Mouse (Mus musculus) limb, embryonic 15.5 days (tissue): ENCODE data around the gene Miox. TPM values are rescaled to one million over a fixed set of nuclear protein-coding genes. Genes with fewer than 3 reads are reported as not detected.

Source experiments
- ATAC-seq: fragments of 200-750 bp; cut with Nextera tagmentation; 2 replicates; pipeline ENCODE4 v1.8.0; 2017; ENCODE audit warnings: low read depth, moderate TSS enrichment; ENCODE audit not compliant: insufficient number of reproducible peaks, low FRiP score, low TSS enrichment
- H3K27ac ChIP-seq: fragments of 300-500 bp; sonication (generic); 2 replicates; pipeline ENCODE4 v1.5.1; 2015; ENCODE audit warnings: moderate library complexity, mild to moderate bottlenecking, inconsistent platforms
- H3K27me3 ChIP-seq: fragments of 300-500 bp; sonication (generic); 2 replicates; pipeline ENCODE4 v1.6.1; 2015; ENCODE audit warnings: inconsistent platforms
- H3K36me3 ChIP-seq: fragments of 300-500 bp; sonication (generic); 2 replicates; pipeline ENCODE4 v1.6.1; 2015; ENCODE audit warnings: inconsistent platforms
- H3K4me1 ChIP-seq: fragments of 300-500 bp; sonication (generic); 2 replicates; pipeline ENCODE4 v1.6.1; 2015; ENCODE audit warnings: inconsistent platforms
- H3K4me2 ChIP-seq: fragments of 300-500 bp; sonication (generic); 2 replicates; pipeline ENCODE4 v1.6.1; 2015; ENCODE audit warnings: mild to moderate bottlenecking, inconsistent platforms
- H3K4me3 ChIP-seq: fragments of 300-500 bp; sonication (generic); 2 replicates; pipeline ENCODE4 v1.5.1; 2015; ENCODE audit warnings: mild to moderate bottlenecking, inconsistent platforms
- H3K9ac ChIP-seq: fragments of 300-500 bp; sonication (generic); 2 replicates; pipeline ENCODE4 v1.6.1; 2015; ENCODE audit warnings: inconsistent platforms
- H3K9me3 ChIP-seq: fragments of 300-500 bp; sonication (generic); 2 replicates; pipeline ENCODE4 v1.6.1; 2016; ENCODE audit warnings: inconsistent platforms
- WGBS: fragments of 180-500 bp; shearing (Covaris S2); methylation state at CpG from one replicate; pipeline ENCODE4 v1.1.7; 2015; 5-methylcytosine and 5-hydroxymethylcytosine counted together
- polyA plus RNA-seq: library from polyadenylated mRNA; unstranded; fragments of >200 nt; fragmentation: Nextera tagmentation; extraction: Ambion mirVana; gene quantifications from 2 replicates; pipeline ENCODE4 v1.2.1, GENCODE M21; 2015

Gene Miox
- polyA plus RNA-seq, 1 experiment from 2014 or later = not detected

DNA sequence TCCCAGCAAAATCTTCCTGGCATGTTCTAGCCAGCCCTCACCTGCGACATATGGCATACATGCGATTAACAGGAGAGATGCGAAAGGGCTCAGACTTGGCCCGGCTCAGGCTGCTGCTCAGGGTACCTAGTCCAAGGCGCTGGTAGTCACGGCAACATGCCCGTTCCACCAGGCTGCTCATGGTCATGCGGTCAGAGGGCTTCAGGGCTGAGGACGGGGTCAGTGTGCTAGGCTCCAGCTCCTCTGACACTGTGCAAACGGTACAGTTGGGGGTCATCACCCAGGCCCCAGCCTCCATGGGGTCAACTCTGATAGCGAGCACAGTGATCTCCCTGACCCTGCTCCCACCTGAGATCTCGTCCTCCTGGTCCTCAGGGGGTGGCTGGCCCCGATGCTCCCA is 34.0 kb upstream of the Miox start:
- no peak overlapping the region for H3K9ac ChIP-seq
- no peaks in the 10 kb centered on the region for H3K27me3 ChIP-seq
- no peak for ATAC-seq
- no peaks in the 10 kb centered on the region for H3K4me1 ChIP-seq
- no peak overlapping the region for H3K4me2 ChIP-seq
- H3K36me3 ChIP-seq = peaks cover 90% of the 10 kb centered on the region
- WGBS = 91% methylated on average over 13 of the region's 13 CpGs
- H3K27ac ChIP-seq = no peak overlapping the region
- no peaks in the 10 kb centered on the region for H3K9me3 ChIP-seq
- H3K4me3 ChIP-seq = no peak overlapping the region

DNA sequence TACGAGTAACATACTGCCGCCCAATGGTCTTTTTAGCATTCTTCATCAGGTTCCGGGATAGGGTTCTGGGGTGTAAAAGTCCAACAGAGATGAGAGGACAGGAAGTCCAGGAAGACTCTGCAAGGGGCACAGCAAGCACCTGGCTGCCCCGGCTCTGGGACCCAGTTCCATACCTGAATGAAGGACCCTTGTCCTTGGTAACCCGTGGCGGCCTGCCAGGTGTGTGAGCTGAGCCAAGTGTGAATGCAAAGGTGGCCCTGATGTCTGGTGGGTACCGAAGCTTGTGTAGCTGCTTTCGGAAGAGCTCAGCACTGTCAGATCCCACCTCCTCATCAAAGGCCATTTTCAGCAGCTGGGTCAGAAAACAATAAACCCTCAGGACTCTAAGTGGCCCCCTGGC is 33.6 kb upstream of the Miox start:
- no peak overlapping the region for H3K9ac ChIP-seq
- peaks cover 90% of the 10 kb centered on the region for H3K36me3 ChIP-seq
- H3K4me1 ChIP-seq = no peaks in the 10 kb centered on the region
- H3K27ac ChIP-seq = no peak overlapping the region
- 95% methylated on average over 8 of the region's 8 CpGs for WGBS
- H3K4me3 ChIP-seq = no peak overlapping the region
- H3K27me3 ChIP-seq = no peaks in the 10 kb centered on the region
- H3K4me2 ChIP-seq = no peak overlapping the region
- no peak for ATAC-seq
- H3K9me3 ChIP-seq = no peaks in the 10 kb centered on the region

DNA sequence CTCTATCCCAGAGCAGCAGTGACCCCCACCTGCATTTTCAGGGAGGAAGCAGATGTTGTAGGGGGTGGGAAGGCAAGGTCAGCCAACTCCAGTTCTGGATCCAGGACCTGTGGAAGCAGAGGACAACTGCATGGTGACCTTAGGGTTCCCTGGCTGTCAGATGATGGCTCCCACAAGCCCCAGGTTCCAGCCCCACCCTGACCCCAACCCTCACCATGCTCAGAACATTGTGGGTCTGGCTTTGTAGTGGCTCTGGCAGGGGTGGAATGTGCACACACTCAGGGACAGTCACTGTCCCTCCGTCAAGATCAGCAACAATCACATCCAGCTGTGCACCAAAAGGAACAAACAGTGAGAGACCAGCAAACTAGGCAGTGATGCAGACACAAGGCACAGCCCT is 28.2 kb upstream of the Miox start:
- peaks cover 64% of the 10 kb centered on the region for H3K36me3 ChIP-seq
- H3K9ac ChIP-seq = no peak overlapping the region
- no peak overlapping the region for H3K4me3 ChIP-seq
- H3K4me2 ChIP-seq = no peak overlapping the region
- peaks cover 7% of the 10 kb centered on the region; the same call in 1 of the 2 replicates for H3K4me1 ChIP-seq
- H3K27ac ChIP-seq = no peak overlapping the region
- no peak for ATAC-seq
- H3K9me3 ChIP-seq = no peaks in the 10 kb centered on the region
- H3K27me3 ChIP-seq = no peaks in the 10 kb centered on the region
- 46% methylated on average over 1 of the region's 1 CpGs for WGBS

DNA sequence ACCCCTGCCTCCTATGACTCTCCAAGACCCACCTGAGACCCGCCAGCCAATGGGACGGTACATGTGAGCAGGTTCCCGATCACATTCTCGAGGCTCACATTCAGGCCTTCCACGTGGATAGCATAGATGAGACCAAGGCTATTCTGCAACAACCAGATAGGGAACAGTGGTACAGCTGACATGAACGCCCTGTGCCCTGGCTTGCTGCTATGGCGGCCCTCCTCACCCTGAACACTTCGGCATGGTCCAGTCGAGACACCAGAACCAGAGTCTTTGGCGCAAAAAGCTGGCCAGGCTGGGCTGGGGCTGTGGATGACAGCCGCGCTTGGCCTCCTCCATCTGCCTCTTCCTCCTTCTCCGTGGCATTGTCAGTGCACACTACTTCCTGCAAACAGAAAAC is 26.7 kb upstream of the Miox start:
- H3K9me3 ChIP-seq = no peaks in the 10 kb centered on the region
- no peak overlapping the region for H3K27ac ChIP-seq
- no peak for ATAC-seq
- no peaks in the 10 kb centered on the region for H3K27me3 ChIP-seq
- no peak overlapping the region for H3K9ac ChIP-seq
- no peak overlapping the region for H3K4me2 ChIP-seq
- peaks cover 49% of the 10 kb centered on the region for H3K36me3 ChIP-seq
- H3K4me3 ChIP-seq = no peak overlapping the region
- H3K4me1 ChIP-seq = peaks cover 16% of the 10 kb centered on the region
- WGBS = 91% methylated on average over 13 of the region's 13 CpGs

DNA sequence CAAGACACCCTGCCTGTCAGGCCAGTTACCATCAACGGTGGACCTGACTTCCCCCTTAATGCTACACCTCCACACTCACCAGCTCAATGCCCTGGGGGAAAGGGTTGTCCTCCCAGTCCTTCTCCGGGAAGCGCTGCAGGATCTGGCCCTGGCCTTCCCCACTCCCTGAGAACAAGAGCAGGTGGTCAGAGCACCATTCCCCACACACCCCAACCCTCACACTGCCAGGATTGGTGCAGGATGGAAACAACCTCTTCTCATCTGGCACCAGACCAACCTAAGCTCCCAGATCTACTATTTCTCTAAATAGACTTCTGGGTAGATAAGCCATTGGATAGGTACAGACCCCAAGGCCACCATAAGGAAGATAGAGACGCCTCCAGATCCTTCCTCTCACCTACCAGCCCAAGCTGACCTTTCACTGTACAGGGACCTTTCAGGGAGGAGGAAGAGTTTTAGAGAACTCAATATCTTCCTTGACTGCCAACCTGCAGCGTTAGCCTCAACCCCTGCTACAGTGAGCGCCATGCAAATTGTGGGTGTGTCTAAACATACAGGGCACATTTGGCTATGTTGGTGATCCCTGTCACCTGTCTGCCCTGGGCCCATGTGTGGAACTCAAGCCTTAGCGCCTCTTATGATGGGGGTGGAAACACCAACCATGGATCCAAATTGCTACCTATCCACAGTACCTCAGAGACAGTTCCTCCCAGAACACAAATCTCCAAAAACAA is 25.6 kb upstream of the Miox start:
- ATAC-seq = no peak
- 80% methylated on average over 7 of the region's 7 CpGs for WGBS
- H3K27ac ChIP-seq = no peak overlapping the region
- H3K27me3 ChIP-seq = no peaks in the 10 kb centered on the region
- no peak overlapping the region for H3K4me2 ChIP-seq
- no peak overlapping the region for H3K9ac ChIP-seq
- peaks cover 38% of the 10 kb centered on the region for H3K36me3 ChIP-seq
- no peaks in the 10 kb centered on the region for H3K9me3 ChIP-seq
- no peak overlapping the region for H3K4me3 ChIP-seq
- H3K4me1 ChIP-seq = peaks cover 27% of the 10 kb centered on the region

DNA sequence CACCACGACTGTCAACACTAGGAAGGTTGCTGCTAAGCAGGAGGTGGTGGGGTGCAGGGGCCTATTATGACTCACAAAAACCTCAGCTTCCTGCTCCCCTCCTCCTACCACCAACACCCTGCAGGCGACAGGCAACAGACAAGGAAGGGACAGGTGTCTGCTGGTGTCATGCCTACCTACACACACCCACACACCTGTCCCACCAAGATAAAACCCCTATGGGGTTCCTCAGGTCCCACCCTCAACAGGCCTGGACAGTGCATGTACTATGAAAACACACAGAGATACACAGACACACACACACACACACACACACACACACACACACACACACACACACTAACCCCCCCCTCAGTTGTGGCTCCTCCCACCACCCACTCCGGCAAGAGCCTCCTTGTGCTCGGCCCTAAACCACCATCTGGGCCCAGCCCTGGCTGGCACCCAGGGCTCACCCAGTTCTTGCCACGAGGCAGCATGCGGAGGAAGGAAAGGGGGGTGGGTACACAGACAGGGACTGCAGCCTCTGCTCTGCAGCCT is 24.2 kb upstream of the Miox start:
- H3K9ac ChIP-seq = 0 out of 2 replicates have a peak overlapping the region, but pooled peaks have one; percentile 20
- H3K27me3 ChIP-seq = no peaks in the 10 kb centered on the region
- no peak for ATAC-seq
- no peak overlapping the region for H3K27ac ChIP-seq
- H3K4me2 ChIP-seq = no peak overlapping the region
- WGBS = 60% methylated on average over 6 of the region's 6 CpGs
- H3K4me3 ChIP-seq = no peak overlapping the region
- H3K36me3 ChIP-seq = peaks cover 23% of the 10 kb centered on the region
- no peaks in the 10 kb centered on the region for H3K9me3 ChIP-seq
- H3K4me1 ChIP-seq = peaks cover 36% of the 10 kb centered on the region

DNA sequence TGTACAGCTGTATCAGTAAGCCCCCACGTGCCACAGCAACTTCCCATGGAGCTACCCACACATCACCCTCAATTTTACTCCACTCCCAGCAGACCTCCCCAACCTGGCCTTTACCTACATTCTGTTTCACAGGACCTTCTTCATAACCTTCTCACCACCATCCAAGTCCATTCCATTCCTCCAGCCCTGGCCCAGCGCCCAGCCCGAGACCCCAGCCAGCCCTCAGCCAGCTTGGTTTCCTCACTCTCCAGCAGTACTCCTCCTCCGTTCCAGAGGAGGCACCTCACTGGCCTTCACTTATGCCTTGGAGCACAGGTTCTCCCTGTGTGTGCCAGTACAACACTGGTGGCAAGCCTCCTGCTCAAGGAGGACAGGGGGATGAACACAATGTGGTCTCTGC is 20.8 kb upstream of the Miox start:
- H3K36me3 ChIP-seq = no peaks in the 10 kb centered on the region
- 75% methylated on average over 4 of the region's 4 CpGs for WGBS
- peak overlapping the region; percentile 74; the same call in 1 of the 2 replicates for H3K4me2 ChIP-seq
- 0 out of 2 replicates have a peak overlapping the region, but pooled peaks have one; percentile 2 for H3K4me3 ChIP-seq
- H3K4me1 ChIP-seq = peaks cover 41% of the 10 kb centered on the region
- no peaks in the 10 kb centered on the region for H3K27me3 ChIP-seq
- H3K27ac ChIP-seq = no peak overlapping the region
- ATAC-seq = no peak
- H3K9ac ChIP-seq = no peak overlapping the region
- no peaks in the 10 kb centered on the region for H3K9me3 ChIP-seq

DNA sequence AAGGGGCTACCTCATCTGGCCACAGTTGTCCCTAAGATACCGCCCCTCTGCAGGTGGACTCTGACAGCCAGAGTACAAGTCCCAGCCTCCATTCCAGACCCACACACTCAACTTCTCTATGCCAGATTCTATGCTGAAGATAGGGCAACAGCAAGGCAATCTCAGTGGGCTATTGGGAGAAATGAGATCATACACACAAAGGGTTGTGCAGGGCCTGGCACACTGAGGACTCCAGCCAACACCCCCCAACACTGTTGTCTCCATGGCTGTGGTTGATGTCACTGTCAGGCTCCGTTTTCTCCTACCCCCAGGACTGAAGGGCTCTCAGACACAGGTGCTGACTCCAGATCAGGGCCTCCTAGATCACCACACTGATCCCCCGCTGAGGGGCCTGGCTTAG is 20.1 kb upstream of the Miox start:
- no peaks in the 10 kb centered on the region for H3K36me3 ChIP-seq
- no peaks in the 10 kb centered on the region for H3K9me3 ChIP-seq
- peak overlapping the region; percentile 74 for H3K4me2 ChIP-seq
- no peak overlapping the region for H3K27ac ChIP-seq
- H3K4me1 ChIP-seq = peaks cover 41% of the 10 kb centered on the region
- WGBS = 29% methylated on average over 3 of the region's 3 CpGs
- H3K27me3 ChIP-seq = no peaks in the 10 kb centered on the region
- H3K9ac ChIP-seq = peak overlapping the region; percentile 87
- peak overlapping the region; percentile 98 for H3K4me3 ChIP-seq
- no peak for ATAC-seq

DNA sequence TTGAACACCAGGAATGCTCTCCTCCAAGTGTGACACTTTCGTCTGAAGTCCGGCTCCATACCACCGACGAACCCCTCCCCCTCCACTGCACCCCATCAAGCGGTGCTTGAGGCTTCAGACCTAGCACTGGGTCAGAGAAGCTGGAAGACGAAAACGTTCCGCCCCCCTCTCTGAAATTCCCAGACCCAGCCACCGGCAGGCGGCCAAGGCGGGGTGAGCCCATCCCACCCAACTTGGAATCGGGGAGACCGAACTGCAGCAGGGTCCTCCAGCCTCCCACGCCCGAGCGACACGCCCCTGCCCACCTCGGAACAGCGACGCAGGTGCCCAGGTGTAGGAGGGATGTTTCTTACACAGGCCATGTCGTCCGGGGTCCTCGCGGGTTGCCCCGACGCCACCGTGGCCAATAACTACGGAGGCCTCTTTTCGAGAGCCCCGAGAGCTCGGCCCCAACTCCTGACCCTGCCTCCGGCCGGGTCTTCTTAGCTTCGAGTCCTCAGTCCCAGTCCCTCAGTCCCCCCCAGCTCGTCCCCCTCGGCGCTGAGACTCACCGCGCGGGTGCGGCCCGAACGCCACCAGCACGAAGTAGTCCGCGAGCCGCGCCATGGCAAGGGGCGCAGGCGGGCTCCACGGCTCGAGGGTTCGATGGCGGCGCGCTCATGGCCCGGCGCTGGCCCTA is 19.5 kb upstream of the Miox start:
- peak; percentile 26 for ATAC-seq
- H3K4me3 ChIP-seq = peak overlapping the region; percentile 98
- H3K36me3 ChIP-seq = no peaks in the 10 kb centered on the region
- H3K9me3 ChIP-seq = no peaks in the 10 kb centered on the region
- WGBS = under 1% methylated on average over 58 of the region's 58 CpGs
- peaks cover 41% of the 10 kb centered on the region for H3K4me1 ChIP-seq
- H3K9ac ChIP-seq = peak overlapping the region; percentile 87
- H3K27ac ChIP-seq = peak overlapping the region; percentile 80
- peak overlapping the region; percentile 74 for H3K4me2 ChIP-seq
- H3K27me3 ChIP-seq = no peaks in the 10 kb centered on the region

DNA sequence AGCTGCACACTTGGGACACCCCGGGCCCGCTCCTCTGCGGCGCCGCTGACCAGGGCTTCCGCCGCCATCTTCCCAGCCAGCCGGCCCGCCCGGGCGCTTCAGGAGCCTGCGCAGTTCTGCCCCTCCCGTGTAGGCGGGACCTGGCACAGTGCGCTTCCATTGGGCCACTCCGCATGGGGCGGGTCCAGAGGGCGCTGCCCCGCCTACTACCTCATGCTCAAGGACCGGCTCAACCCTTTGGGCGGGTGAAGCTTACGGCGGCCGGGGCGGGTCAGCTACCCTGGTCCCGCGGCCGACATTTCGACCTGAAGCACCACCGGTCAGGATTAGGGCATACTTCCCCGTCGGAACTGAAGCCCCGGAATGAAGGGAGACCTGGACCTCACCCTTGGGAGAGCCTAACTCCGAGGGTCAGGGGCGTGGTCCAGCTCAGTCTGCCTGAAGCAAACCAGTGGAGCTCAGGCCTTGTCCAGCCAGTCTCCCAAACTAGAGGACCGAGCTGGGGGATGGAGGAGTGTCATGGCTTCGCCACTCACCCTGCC is 18.9 kb upstream of the Miox start, which contains the start of gene Sbf1:
TSS of gene Sbf1 (minus strand) at position 122 of the 542 bp plus-strand sequence.
- H3K4me2 ChIP-seq = peak within 1 kb of the TSS; percentile 74
- peak within 1 kb of the TSS; percentile 80 for H3K27ac ChIP-seq
- H3K4me3 ChIP-seq = peak within 1 kb of the TSS; percentile 98
- H3K9me3 ChIP-seq = no peaks in the 10 kb centered on the region
- H3K4me1 ChIP-seq = peaks cover 40% of the 10 kb centered on the region
- H3K27me3 ChIP-seq = no peaks in the 10 kb centered on the region
- H3K36me3 ChIP-seq = no peaks in the 10 kb centered on the region
- under 1% methylated on average over 37 of the region's 37 CpGs for whole genome bisulfite sequencing
- H3K9ac ChIP-seq = peak within 1 kb of the TSS; percentile 87
- ATAC-seq = peak; percentile 99

DNA sequence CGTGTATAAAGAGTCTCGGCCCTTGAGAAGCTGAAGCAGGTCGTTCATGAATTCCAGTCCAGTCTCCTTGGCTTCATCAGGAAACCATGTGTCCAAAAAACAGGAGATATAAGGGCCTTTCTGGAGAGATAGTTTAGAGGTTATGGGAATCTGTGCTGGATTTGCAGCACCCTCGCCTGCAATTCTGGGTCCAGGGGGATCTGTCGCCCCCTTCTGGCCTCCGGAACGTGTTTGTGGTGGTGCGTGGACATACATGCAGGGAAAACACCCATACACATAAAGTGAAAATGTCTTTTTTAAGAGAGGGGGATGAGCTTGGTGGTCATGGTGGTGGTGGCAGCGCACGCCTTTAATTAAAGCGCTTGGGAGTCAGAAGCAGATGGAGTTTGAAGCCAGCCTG is 18.1 kb upstream of the Miox start:
- H3K4me1 ChIP-seq = peaks cover 34% of the 10 kb centered on the region
- no peaks in the 10 kb centered on the region for H3K36me3 ChIP-seq
- H3K4me2 ChIP-seq = no peak overlapping the region
- 73% methylated on average over 11 of the region's 11 CpGs for WGBS
- no peaks in the 10 kb centered on the region for H3K9me3 ChIP-seq
- ATAC-seq = no peak
- no peak overlapping the region for H3K4me3 ChIP-seq
- no peak overlapping the region for H3K9ac ChIP-seq
- H3K27me3 ChIP-seq = no peaks in the 10 kb centered on the region
- H3K27ac ChIP-seq = no peak overlapping the region

DNA sequence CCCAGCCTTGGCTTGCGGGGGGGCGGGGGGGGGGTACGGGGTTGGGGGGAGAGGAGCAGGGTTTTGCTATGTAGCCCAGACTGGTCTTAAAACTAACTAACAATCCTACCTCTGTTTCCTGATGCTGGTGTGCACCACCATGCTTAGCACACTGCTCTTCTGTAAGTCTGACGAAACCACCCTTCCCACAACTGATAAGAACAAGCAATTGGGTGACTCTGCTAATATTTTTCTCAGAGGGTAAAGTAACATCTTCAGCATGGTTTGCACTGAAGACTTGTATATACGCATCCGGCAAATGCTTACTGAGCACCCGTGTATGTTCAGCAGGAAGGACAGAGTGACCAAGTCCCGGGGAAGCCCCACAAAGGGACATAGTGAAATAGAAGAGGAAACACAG is 12.9 kb upstream of the Miox start:
- Histone ChIP-seq H3K27ac (no peak overlapping the region), H3K9ac (no peak overlapping the region), H3K36me3 (no peaks in the 10 kb centered on the region), H3K4me3 (no peak overlapping the region), H3K27me3 (peaks cover 19% of the 10 kb centered on the region; the same call in 1 of the 2 replicates), H3K9me3 (no peaks in the 10 kb centered on the region), H3K4me2 (no peak overlapping the region), H3K4me1 (peaks cover 6% of the 10 kb centered on the region)
- 78% methylated on average over 8 of the region's 8 CpGs for WGBS
- no peak for ATAC-seq
